Mouse (Mus musculus): Measurements from ENCODE around the gene Nxnl1.

Gene Nxnl1

GRCm38 (mm10) chr8:71515043-71515442 is 51.4 kb downstream of the Nxnl1 start:
- DNase-seq (ENCODE audit: low read depth) = no peak

GRCm38 (mm10) chr8:71513018-71513754 is 53.2 kb downstream of the Nxnl1 start:
- no peak for DNase-seq (ENCODE audit: low read depth)

- DNase-seq (ENCODE audit: low read depth) = no peak
These were observed 54.8 kb downstream of the Nxnl1 start, which contains the start of gene Plvap for GRCm38 (mm10) chr8:71511644-71512043. TSS of gene Plvap (minus strand) at chr8:71511752.

Measured in NIH3T3 (cell line).